Mouse (Mus musculus) stomach, postnatal 0 days (tissue): ENCODE results near the gene Rassf8.

ENCODE experiments used
- CTCF ChIP-seq: IDR thresholded peaks from 2 replicates; pipeline ENCODE4 v1.5.1; 2016; ENCODE audit warnings: antibody characterized with exemption, low read depth, mild to moderate bottlenecking, moderate library complexity
- EP300 ChIP-seq: optimal IDR thresholded peaks from 2 replicates; pipeline ENCODE3; 2016; ENCODE audit warnings: antibody characterized with exemption

- no peak for TF ChIP-seq CTCF
- TF ChIP-seq EP300 = no peak
Measured at GRCm38 (mm10) chr6:145739231-145739630, 7.3 kb upstream of the Rassf8 start.
